Mouse (Mus musculus): ENCODE data around the gene Epb41l3. TPM values are rescaled to one million over a fixed set of nuclear protein-coding genes. Genes with fewer than 3 reads are reported as not detected.

The Epb41l3 gene
- total RNA-seq, 2 experiments from 2014 or later = 0.70 to 2.6 TPM

DNA sequence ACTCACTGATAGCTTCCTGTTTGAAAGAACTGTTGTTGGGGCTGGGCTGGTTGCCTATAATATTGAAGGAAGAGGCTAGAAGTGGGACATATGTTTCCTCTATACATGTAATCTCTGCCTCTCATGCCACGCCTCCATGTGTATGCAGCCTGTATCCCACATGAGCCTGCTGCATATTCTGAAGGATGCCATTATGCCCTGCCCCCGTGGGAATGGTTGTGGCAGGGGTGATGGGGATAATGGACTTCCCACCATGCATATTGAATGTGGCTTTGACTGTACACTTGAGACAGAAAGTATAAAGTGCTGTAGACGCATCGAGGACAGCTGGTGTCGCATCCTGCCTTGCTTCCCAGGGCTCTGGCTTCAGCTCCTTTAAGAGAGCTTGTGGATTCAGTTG, 155.9 kb downstream of the Epb41l3 start:
- ATAC-seq (ENCODE audit: poor library complexity, severe bottlenecking) = no peak

DNA sequence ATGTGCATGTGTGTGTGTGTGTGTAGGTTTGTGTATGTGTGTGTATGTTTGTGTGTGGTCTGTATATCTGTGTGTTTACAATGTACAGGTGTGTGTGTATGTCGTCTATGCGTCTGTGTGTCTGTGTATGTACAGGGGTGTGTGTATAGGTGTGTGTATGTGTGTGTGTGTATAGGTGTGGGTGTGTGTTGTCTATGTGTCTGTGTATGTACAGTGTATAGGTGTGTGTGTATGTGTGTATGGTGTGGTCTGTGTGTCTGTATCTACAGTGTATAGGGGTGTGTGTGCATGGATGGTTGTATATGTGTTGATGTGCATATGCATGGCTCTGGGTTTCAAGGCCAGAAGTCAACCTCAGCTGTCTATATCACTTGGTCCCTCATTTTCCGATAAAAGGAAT, 161.7 kb downstream of the Epb41l3 start:
- ATAC-seq (ENCODE audit: poor library complexity, severe bottlenecking) = no peak

DNA sequence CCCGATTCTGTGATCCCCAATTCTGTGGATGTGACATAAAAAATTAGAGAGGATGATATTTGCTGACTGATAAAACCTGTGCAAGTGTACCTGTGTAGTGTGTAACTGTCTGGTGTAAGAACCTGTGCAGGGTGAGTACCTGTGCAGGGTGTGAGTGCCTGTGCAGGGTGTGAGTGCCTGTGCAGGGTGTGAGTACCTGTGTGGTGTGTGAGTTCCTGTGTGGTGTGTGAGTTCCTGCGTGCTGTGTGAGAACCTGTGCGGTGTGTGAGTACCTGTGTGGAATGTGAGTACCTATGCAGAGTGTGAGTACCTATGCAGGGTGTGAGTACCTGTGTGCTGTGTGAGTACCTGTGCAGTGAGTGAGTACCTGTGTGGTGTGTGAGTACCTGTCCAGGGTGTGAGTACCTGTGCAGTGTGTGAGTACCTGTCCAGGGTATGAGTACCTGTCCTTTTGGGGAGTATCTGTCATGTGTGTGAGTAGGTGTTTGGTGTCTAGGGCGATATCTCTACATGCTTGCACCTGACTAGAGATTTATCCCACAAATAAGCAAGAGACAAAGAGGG, 163.4 kb downstream of the Epb41l3 start:
- no peak for ATAC-seq (ENCODE audit: poor library complexity, severe bottlenecking)

DNA sequence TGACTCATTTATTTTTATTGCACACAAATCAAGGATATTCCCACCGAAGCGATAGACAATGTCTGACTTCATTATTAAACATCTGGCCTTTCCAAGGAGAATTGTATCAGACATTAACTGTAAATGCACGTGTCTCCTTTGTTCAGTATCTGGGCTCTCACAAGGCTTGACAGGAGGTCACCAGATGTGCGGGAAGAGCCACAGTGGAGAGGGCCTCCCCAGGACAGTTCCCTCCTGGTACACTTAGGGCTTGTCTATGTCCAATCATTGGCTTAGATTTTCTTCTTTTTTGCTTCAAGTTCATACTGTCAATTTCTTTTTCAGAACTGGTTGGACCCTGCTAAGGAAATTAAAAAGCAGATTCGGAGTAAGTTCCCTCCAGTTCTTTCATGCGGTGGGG, 163.9 kb downstream of the Epb41l3 start:
- ATAC-seq (ENCODE audit: poor library complexity, severe bottlenecking) = no peak

DNA sequence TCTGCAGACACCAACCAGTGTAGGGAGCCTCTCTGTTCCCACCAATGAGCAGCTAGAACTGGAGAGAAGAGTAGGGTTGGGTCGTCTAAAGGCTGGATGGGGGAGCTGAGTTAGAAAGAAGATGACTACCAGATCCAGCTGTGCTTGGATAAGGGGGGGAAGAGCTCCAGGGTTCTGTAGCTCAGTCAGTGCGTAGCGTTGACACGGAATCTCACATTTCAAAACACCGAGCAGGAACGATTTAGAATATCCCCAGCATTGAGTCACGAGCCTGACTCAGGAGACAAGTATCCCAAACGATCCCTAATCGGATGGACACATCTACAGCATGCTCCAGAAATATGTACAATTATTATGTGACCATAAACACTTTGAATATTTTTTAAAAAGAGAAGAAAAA, 180.4 kb downstream of the Epb41l3 start:
- ATAC-seq (ENCODE audit: poor library complexity, severe bottlenecking) = no peak

DNA sequence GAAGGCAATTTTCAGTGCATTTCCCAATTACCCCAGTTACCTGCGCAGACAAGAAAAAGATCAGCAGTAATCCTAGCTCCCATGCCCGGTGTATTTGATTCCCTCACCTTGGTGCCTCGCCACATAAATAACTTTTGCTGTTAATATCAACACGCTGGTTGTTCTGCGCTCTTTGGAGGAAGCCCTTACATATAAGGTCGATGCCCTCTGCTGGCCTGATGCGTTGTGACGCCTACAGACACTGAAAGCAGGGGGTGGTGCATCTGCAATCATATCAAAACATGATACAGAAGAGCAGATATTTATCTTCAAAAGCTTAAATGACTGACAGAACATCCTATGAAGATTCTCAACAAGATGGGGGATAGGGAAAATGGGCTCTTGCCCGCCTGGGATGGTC, 181.0 kb downstream of the Epb41l3 start:
- ATAC-seq (ENCODE audit: poor library complexity, severe bottlenecking) = no peak

DNA sequence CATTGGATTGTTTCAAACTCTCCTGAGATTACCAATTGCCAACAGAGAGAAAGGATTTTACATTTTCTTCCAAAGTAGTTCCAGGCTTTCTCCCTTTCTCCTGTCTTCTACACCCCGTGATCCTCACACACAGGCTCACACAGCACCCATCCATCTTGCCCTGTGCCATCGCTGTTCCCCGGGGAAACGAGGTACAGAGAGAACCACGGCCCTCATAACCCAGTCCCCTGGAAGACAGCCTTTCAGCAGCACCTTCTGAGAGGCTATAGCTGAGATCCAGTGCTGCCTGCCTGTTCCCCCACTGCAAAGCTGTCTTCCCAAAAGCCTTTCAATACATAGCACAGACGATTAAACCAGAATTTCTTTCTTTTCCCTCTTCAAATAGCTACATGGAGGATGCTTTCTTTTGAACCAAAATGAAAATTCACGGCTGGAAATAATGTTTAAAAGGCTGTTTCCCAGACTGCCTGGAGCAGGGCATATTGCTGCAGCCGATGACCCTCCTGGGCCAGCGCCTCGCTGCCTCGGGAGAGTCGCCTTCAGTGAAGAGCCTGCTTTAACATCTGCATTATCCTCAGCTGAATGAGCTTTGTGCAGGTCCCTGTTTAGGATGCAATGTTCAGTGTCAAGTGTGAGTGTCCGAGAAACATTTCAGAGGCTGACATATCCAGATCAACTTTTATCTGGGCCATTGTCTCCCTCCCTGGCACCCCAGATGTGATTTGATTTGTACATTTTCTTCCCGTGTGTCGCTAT, 188.5 kb downstream of the Epb41l3 start:
- no peak for ATAC-seq (ENCODE audit: poor library complexity, severe bottlenecking)

DNA sequence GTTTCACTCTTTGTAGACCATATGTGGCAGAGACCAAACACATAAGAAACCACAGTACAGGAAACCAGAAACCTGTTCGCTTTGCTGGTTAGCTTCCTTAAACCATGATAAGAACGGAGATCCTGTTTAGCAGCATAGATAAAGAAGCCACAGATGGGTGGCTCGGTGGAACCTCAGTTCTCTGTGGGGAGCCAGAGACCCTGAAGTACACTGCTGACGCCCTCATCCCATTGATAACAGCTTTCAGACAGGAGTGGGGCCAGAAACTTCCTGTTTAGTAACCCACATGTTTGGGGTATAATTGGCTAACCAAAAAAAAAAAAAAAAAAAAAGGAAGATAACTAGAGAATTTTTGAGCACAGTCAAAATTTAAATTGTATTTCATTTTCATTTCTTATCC, 189.7 kb downstream of the Epb41l3 start:
- peak; percentile 76 for ATAC-seq (ENCODE audit: poor library complexity, severe bottlenecking)

DNA sequence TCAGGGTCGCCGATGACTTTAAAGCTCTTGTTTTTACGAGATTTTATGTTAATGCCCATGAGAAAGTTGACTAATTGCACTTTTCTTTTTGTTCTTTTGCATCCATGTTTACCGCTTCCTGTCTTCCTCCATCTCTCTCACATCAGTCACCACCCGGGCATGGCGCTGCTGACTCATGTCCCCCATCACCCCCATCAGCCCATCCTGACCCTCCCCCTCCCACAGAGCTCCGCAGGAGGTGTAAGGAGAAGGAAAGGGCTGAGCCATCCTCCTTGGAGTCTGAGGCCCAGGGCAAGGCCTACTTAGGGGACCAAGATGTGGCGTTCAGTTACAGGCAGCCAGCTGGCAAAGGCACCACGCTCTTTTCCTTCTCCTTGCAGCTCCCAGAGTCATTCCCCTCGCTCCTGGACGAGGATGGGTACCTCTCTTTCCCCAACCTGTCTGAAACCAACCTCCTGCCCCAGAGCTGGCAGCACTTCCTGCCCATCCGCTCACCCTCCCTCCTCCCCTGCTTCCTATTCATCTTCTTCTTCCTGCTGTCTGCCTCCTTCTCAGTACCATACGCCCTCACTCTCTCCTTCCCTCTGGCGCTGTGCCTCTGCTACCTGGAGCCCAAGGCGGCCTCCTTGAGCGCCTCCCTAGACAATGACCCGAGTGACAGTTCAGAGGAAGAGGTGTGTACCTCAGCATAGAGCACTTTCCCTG, 190.4 kb downstream of the Epb41l3 start:
- ATAC-seq (ENCODE audit: poor library complexity, severe bottlenecking) = peak; percentile 36

DNA sequence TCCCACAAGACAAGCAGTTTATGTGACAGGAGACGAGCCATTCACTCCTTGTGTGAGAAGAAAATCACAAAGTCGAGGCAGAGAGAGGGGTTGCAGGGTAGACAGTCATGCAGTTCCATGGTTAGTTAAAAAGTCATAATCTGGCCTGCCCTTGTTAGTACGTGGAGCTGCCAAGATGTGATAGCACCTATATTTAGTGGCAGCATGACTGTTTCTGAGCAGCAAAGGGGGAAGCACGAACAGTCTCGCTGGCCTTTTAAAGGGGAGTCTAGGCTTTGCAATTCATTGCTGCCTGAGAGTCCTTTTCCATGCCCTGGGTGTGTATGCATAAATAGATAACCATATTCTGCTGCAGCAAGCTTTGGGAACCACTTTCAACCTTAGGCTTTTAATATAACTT, 191.5 kb downstream of the Epb41l3 start:
- no peak for ATAC-seq (ENCODE audit: poor library complexity, severe bottlenecking)

DNA sequence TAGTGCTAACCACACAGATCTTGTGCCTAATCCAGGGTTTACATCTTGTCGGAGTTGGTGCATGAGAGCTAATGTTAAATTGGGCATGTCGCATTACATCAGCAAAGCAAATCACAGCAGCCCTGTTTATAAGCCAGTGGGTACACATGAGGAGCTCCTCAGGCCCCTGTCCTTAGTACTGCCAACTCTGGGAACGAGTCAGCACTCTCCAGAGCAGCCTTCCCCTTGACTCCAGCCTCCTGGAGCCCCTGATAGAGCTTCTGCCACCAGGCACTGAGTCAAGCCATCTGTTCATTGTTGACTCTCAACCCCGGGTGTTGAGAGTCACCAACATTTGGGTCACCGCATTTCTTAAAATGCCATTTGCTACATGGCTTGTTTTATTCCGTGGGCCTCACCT, 192.0 kb downstream of the Epb41l3 start:
- no peak for ATAC-seq (ENCODE audit: poor library complexity, severe bottlenecking)

DNA sequence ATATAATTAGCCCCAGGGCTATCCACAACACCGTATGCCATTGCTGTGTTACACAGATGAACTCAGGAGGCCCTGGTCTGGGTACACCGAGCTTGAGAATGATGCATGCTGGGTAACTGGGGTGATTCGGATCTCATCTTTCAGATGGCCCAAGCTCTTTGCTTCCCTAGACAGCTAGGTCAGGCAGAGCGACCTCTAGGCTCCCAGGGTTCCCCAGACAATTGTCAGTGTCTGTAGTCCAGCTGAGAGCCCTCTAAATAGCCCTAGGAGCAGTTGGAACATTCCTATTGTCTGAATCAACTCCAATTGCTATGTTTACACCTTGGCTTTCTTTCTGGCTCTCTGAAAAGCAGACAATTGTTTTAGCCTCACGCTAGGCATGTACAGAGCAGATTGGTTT, 201.9 kb downstream of the Epb41l3 start:
- no peak for ATAC-seq (ENCODE audit: poor library complexity, severe bottlenecking)

DNA sequence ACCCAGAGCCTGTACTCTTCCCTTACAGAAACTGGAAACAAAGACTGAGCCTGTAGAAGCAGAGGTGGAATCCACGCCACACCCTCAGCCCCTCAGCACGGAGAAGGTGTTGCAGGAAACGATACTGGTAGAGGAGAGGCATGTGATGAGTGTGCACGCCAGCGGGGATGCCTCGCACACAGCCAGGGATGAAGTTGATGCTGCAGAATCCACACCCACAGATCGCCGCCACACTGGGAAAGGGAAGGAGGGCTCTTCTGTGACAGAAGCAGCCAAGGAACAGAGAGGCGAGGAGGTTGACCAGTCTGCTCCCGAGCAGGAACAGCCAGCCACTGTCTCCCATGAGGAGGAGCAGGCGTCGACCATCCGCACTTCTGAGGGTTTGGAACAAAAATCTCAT, 209.0 kb downstream of the Epb41l3 start:
- ATAC-seq (ENCODE audit: poor library complexity, severe bottlenecking) = no peak

DNA sequence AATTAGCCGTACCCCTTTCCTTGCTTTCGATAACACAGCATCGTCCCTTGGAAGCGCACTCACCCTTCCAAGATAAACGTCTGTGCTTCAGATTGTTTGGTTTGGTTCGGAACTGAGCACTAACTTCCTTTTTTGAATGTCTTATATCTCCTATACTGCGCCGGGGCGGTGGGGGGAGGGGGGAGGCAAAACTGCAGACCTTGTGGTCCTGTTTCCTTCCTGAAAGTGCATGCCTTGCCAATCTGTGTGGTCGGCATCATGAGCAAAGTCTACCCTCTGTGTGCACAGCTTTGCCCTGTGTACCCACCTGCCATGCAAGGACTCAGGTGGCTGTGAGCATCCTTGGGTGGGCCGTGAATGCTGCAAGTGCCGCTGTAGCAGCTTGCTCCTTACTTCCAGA, 212.6 kb downstream of the Epb41l3 start:
- ATAC-seq (ENCODE audit: poor library complexity, severe bottlenecking) = no peak

DNA sequence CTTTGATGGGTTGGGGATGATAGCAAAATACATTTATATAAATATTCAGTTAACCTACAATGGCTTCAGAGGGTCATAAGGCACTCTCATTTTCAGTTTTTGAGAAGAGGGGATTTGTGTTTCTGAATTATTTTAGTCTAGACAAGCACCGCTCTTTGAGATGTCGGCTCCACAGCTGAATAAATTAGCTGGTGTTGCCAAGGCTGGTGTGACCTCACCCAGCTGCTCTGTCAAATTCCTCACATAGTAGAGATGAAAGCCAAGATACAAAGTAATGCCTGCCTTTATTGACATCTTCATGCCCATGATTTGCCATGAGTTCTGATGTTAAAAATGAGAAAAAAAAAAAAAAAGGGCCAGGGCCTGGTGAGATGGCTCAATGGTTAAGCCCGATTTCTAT, 214.8 kb downstream of the Epb41l3 start:
- no peak for ATAC-seq (ENCODE audit: poor library complexity, severe bottlenecking)

DNA sequence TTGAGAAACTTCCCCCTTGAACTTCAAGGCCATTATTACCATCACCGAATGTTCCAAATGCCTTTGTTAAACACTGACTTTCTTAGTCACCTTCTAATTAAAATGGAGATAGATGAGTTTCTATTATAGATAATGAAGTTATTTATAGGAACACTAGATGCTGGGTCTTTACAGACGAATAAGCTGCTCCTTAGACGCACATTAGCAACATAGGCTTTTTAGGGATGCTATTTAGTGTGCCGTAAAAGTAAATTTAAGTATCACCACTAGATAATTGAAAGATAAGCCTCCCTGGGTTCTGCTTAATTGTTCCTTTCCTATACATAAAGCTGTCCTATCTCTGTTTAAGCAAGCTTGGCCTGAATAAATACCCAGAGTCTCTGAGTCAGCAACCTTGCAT, 226.1 kb downstream of the Epb41l3 start:
- no peak for ATAC-seq (ENCODE audit: poor library complexity, severe bottlenecking)

DNA sequence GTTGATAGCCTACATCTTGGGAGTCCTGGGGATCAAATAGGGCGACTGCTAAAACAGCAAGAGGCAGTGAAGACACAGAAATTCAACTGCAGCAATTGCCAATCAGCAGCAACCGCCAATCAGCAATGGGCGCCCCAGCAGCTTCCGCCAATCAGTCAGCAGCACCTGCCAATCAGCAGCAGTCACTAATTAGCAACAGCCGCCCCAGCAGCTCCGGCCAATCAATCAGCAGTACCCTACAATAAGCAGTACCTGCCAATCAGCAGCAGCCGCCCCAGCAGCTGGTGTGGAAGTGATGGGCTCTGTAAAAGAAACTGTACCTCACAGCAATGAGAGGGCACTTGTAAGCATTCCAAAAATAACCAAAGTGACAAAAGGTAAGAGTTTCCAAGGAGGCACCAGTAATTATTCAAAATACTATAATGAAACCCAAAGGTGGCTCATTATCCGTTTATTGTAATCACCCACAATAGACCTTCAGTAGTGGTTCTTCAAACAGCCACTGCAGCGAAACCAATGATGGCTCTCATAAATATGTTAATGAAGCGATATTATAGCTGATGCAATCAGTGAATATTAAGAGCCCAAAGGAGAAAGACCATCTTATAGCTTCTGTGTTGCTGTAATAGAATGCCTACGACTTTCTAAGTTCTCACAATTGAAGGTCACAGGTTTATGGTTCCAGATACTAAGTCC, 228.2 kb downstream of the Epb41l3 start:
- no peak for ATAC-seq (ENCODE audit: poor library complexity, severe bottlenecking)

DNA sequence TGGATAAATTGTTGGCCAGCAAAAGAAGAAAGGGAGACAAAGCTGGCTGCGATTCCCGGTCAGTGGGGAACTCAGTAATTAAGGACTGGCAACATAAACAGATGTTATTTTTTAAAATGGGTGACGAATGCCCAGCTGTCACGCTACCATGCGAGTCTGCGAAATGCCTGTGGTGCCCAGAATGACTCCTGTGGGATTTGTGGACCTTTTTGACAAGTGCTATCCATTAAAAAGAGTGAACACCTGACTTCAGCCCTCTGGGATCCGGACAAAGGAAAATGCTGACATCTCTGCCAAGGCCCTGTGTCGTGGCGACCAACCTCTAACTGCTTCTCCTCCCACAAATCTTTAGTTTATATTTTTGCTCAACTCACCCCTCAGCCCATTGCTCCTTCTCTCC, 232.2 kb downstream of the Epb41l3 start:
- no peak for ATAC-seq (ENCODE audit: poor library complexity, severe bottlenecking)

DNA sequence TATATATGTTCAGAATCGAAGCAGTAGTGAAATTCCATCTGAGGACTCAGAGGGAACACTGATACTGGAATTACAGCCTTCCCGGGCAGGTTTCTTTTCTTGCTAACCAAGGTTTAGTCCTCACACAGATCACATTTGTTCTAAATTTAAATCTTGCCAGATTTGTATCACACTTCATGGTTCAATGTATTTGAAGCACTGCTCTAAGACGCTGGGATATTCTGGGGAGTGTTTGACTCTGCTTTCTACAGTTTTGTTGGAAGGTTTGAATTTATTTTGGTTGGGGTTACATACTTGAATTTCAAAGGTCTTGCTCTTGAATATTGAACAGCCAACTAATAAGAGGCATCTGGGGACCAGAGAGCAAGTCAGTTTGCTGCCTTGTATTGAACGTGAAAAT, 234.4 kb downstream of the Epb41l3 start:
- ATAC-seq (ENCODE audit: poor library complexity, severe bottlenecking) = no peak

DNA sequence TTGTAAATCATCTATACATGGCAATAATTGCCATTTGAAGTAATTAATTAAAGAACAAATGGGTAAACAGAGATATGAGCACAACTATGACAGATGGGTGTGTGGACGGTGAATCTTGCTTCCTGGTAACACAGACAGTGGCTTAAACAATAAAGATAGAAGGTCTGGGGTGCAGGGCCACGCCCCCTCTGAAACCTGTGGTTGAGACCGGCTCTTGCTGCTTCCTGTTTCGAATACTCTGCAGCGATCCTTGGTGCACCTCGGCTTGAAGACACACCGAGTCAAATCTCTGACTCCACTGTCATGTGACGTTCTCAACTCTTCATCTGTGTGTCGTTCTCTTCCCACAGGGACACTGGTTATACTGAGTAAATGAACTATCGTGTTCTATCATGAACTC, 245.0 kb downstream of the Epb41l3 start:
- ATAC-seq (ENCODE audit: poor library complexity, severe bottlenecking) = peak; percentile 27; the same call in 1 of the 2 replicates

DNA sequence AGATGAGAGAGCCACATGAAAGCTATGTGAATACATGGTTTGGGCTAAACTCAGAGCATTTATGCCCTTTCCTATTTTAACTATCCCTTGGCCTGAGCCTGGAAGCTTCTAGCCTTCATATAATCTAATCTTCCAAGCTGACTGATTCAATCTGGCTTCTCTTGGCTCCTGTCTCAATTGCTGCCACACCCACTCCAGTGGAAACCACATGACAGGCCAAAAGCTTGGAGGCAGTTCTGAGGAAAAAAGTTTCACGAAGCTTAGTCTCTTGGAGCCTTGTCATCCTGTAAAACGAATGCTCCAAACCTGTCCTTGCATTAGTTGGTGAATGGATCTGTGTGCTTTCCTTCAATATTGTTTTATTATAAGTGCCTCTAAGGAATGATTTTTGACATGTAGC, 247.2 kb downstream of the Epb41l3 start:
- no peak for ATAC-seq (ENCODE audit: poor library complexity, severe bottlenecking)
